Mouse (Mus musculus) bone marrow, adult 2 months (tissue): ENCODE measurements around the gene Phldb2.

Experiments used
- CTCF ChIP-seq: fragments of 200-500 bp; IDR thresholded peaks from 2 replicates; pipeline ENCODE4 v1.5.1; 2011; ENCODE audit warnings: low read length, control low read depth; ENCODE audit not compliant: control insufficient read depth, insufficient read depth
- POLR2A ChIP-seq: fragments of 200-500 bp; IDR thresholded peaks from 2 replicates; pipeline ENCODE4 v1.6.1; 2011; ENCODE audit warnings: low read depth, mild to moderate bottlenecking, control low read depth, low read length, borderline replicate concordance; ENCODE audit not compliant: control insufficient read depth

- TF ChIP-seq CTCF (no peak), POLR2A (no peak)
Observed at GRCm38 (mm10) chr16:45894998-45895397, 58.4 kb downstream of the Phldb2 start.
